Mouse (Mus musculus) C2C12 (cell line): ENCODE results near the gene Osbpl3. TPM values are rescaled to one million over a fixed set of nuclear protein-coding genes. Genes with fewer than 3 reads are reported as not detected.

Experiments used
- H3K27me3 ChIP-seq: one replicate; pipeline ENCODE4 v1.6.1; 2011; ENCODE audit not compliant: control insufficient read depth, insufficient read depth, insufficient read length
- H3K36me3 ChIP-seq: one replicate; pipeline ENCODE4 v1.6.1; 2011; ENCODE audit not compliant: control insufficient read depth, insufficient read depth
- H3K4me3 ChIP-seq: one replicate; pipeline ENCODE4 v1.5.1; 2011; ENCODE audit warnings: mild to moderate bottlenecking, control low read depth; ENCODE audit not compliant: poor library complexity, insufficient read depth, severe bottlenecking
- H3K79me2 ChIP-seq: one replicate; pipeline ENCODE4 v1.6.1; 2011; ENCODE audit not compliant: control insufficient read depth, insufficient read depth
- H3K79me3 ChIP-seq: one replicate; pipeline ENCODE4 v1.6.1; 2011; ENCODE audit warnings: low read depth, control low read depth
- H3ac ChIP-seq: one replicate; pipeline ENCODE3; 2011; ENCODE audit warnings: low read depth; ENCODE audit not compliant: control insufficient read depth, insufficient read length
- CEBPB ChIP-seq: IDR thresholded peaks from one replicate; pipeline ENCODE4 v1.6.1; 2011; ENCODE audit warnings: low read depth, mild to moderate bottlenecking, control low read depth, moderate library complexity
- CTCF ChIP-seq: IDR thresholded peaks from one replicate; pipeline ENCODE4 v1.5.1; 2011; ENCODE audit not compliant: control insufficient read depth, insufficient read depth, insufficient read length
- FOSL1 ChIP-seq: IDR thresholded peaks from one replicate; pipeline ENCODE4 v1.8.0; 2011; ENCODE audit warnings: mild to moderate bottlenecking, low read length; ENCODE audit not compliant: poor library complexity, insufficient read depth, severe bottlenecking
- MAX ChIP-seq: IDR thresholded peaks from one replicate; pipeline ENCODE4 v1.6.1; 2011; ENCODE audit warnings: mild to moderate bottlenecking, control low read depth
- MYOD1 ChIP-seq: IDR thresholded peaks from one replicate; pipeline ENCODE4 v1.6.1; 2011; ENCODE audit warnings: low read depth; ENCODE audit not compliant: control insufficient read depth, insufficient read length
- MYOG ChIP-seq: IDR thresholded peaks from one replicate; pipeline ENCODE4 v1.6.1; 2011; ENCODE audit not compliant: control insufficient read depth, insufficient read length; ENCODE audit errors: extremely low read depth
- USF1 ChIP-seq: IDR thresholded peaks from one replicate; pipeline ENCODE4 v1.6.1; 2011; ENCODE audit warnings: low read depth, mild to moderate bottlenecking, control low read depth, moderate library complexity
- polyA plus RNA-seq: library from polyadenylated mRNA; unstranded; fragments of >200 nt; fragmentation: generic; extraction: Trizol; gene quantifications from one replicate; pipeline ENCODE4 v1.2.1, GENCODE M21; 2012; ENCODE audit warnings: missing spikeins

The Osbpl3 gene
- polyA plus RNA-seq, 1 experiment, result 17.6 TPM

GRCm38 (mm10) chr6:50364364-50364763 is 91.6 kb downstream of the Osbpl3 start:
- Histone ChIP-seq H3K36me3 (peaks cover 18% of the 10 kb centered on the region), H3K27me3 (no peaks in the 10 kb centered on the region), H3K79me2 (peaks cover 14% of the 10 kb centered on the region), H3K79me3 (no peaks in the 10 kb centered on the region), H3K4me3 (no peak overlapping the region), H3ac (no peak overlapping the region)
- TF ChIP-seq CEBPB, result no peak
- TF ChIP-seq MYOG, result no peak
- no peak for TF ChIP-seq USF1
- no peak for TF ChIP-seq FOSL1

DNA sequence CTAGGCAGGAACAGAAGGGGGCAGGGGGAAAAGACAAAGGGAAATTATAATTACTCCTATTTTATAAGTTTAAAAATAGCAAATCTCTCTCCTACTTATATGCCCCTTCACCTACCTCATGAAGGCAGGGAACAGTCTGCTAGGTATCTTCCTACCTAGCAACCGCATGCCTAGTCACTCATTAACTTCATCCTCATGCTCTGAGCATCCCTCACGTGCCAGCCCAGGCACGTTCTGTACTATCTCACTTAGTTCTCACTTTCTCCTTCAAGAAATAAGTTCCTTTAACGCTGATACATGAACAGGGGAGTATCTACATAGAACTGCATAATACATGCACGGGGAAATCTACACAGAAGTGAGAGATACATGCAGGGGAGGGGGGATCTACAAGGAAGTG is 92.6 kb downstream of the Osbpl3 start:
- Histone ChIP-seq H3K4me3 (no peak overlapping the region), H3ac (no peak overlapping the region), H3K79me3 (no peaks in the 10 kb centered on the region), H3K36me3 (peaks cover 9% of the 10 kb centered on the region), H3K27me3 (no peaks in the 10 kb centered on the region), H3K79me2 (peaks cover 14% of the 10 kb centered on the region)
- TF ChIP-seq CEBPB (no peak), MYOG (no peak), MYOD1 (no peak), MAX (no peak), FOSL1 (no peak), CTCF (no peak), USF1 (no peak)

GRCm38 (mm10) chr6:50362704-50363261 is 93.2 kb downstream of the Osbpl3 start:
- no peak for TF ChIP-seq MAX
- no peak for TF ChIP-seq MYOG
- no peak for TF ChIP-seq USF1
- TF ChIP-seq CEBPB, result no peak
- no peak for TF ChIP-seq CTCF
- TF ChIP-seq FOSL1, result no peak
- no peak for TF ChIP-seq MYOD1
- Histone ChIP-seq H3ac (no peak overlapping the region), H3K79me3 (no peaks in the 10 kb centered on the region), H3K4me3 (no peak overlapping the region), H3K36me3 (peaks cover 3% of the 10 kb centered on the region), H3K27me3 (no peaks in the 10 kb centered on the region), H3K79me2 (peaks cover 14% of the 10 kb centered on the region)

- TF ChIP-seq MAX, result no peak
- TF ChIP-seq MYOG, result no peak
- no peak for TF ChIP-seq CTCF
- TF ChIP-seq USF1, result no peak
- TF ChIP-seq FOSL1, result no peak
- no peak for TF ChIP-seq MYOD1
- TF ChIP-seq CEBPB, result no peak
- Histone ChIP-seq H3K27me3 (no peaks in the 10 kb centered on the region), H3K79me3 (no peaks in the 10 kb centered on the region), H3K4me3 (no peak overlapping the region), H3ac (no peak overlapping the region), H3K36me3 (no peaks in the 10 kb centered on the region), H3K79me2 (peaks cover 14% of the 10 kb centered on the region)
Observed at GRCm38 (mm10) chr6:50362196-50362595, 93.8 kb downstream of the Osbpl3 start.

GRCm38 (mm10) chr6:50358104-50358679 is 97.8 kb downstream of the Osbpl3 start:
- TF ChIP-seq CTCF, result no peak
- TF ChIP-seq MYOG, result no peak
- TF ChIP-seq FOSL1, result no peak
- TF ChIP-seq MAX, result no peak
- TF ChIP-seq MYOD1, result no peak
- TF ChIP-seq USF1, result no peak
- TF ChIP-seq CEBPB, result no peak
- H3K79me3 ChIP-seq, result no peaks in the 10 kb centered on the region
- H3K27me3 ChIP-seq, result no peaks in the 10 kb centered on the region
- no peaks in the 10 kb centered on the region for H3K36me3 ChIP-seq
- H3K79me2 ChIP-seq, result peaks cover 14% of the 10 kb centered on the region
- no peak overlapping the region for H3K4me3 ChIP-seq
- no peak overlapping the region for H3ac ChIP-seq
